Mouse (Mus musculus): ENCODE results near the gene Glg1.

DNA sequence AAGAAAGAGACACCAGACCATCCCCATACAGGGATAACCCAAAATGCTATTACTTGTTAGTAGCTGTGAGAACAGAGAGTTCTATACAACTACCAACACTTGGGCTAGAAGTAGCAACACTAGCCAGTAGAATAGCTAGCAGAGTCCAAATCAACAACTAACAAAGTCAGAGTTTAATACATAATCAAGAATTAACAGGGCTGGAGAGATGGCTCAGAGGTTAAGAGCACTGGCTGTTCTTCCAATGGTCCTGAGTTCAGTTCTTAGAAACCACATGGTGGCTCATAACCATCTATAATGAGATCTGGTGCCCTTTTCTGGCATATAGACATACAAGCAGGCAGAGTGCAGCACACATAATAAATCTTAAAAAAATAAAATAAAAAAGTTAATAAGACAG, 116.5 kb downstream of the Glg1 start:
- TF ChIP-seq POLR2A (IDR thresholded peaks at IDR 0.05; ENCODE audit: extremely low read depth, insufficient read depth, low read length) (no peak), CTCF (IDR thresholded peaks at IDR 0.05; ENCODE audit: extremely low read depth, insufficient read depth, low read length) (no peak)
